Comparison of ENCODE assay signal across 21 mouse cellular contexts in genomic region chr3:27218604-27219003, GRCm38 (mm10). TPM values are rescaled to one million over a fixed set of nuclear protein-coding genes. Genes with fewer than 3 reads are reported as not detected.
DNase-seq lines count a peak whose midpoint lies in the region; ATAC-seq lines count a peak whose summit lies in the region.
"Had no signal": no experiment of that assay in that cellular context is flagged by ENCODE, and none has a peak within 500 bp of the region (broad histone marks: within the 10 kb centered on the region; RNA-seq: fewer than 3 reads in every experiment).

No protein-coding gene starts in this region.

- peak; percentile 93 for DNase-seq in heart, adult 11 months
- DNase-seq in heart, adult 8-10 months (ENCODE audit: low spot score) = no peak
- DNase-seq in 416B (ENCODE audit: low read depth) = peak; percentile 57
- DNase-seq in urinary bladder, adult 18-20 months (ENCODE audit: low spot score in 2 of 2) = no peak
- no peak for DNase-seq in kidney, postnatal 36 days
- DNase-seq in embryo, embryonic 11 days = no peak
- DNase-seq: adrenal gland, postnatal 36 days; cerebellum, adult 18-20 months; cerebellum, postnatal 25 days; gastrocnemius, postnatal 14 days; heart, adult 2 months; kidney, adult 8-10 months; kidney, postnatal 10 days; left cerebral cortex, postnatal 4 days; lung, postnatal 10 days had no signal

- peak; percentile 94 for ATAC-seq in common myeloid progenitor, adult 5-6 weeks (replicated peaks; ENCODE audit: low read depth, poor library complexity, severe bottlenecking)
- ATAC-seq in megakaryocyte progenitor cell, adult 5-6 weeks (replicated peaks; ENCODE audit: poor library complexity) = peak; percentile 97
- ATAC-seq: CD4-positive, CD25-positive, alpha-beta regulatory T cell, adult 4 months; forebrain, embryonic 16.5 days; inflammation-experienced regulatory T-cells, adult 6 months; midbrain, embryonic 16.5 days had no signal

RNA-seq across cellular contexts. Expression of gene Nceh1, which starts 35.8 kb away (rescaled TPM):
- 100 to 1,000 TPM; 183 to 266 (median 229) TPM for total RNA-seq in heart, adult 8-10 months (2022)
- total RNA-seq in common myeloid progenitor, adult 5-6 weeks (2017) = 17.9 and 20.2 TPM in 2 replicates
- total RNA-seq in megakaryocyte progenitor cell, adult 5-6 weeks (2015) = 17.6 and 18.4 TPM in 2 replicates
- total RNA-seq in megakaryocyte progenitor cell, adult 5-6 weeks (2017) = 16.8 and 17.5 TPM in 2 replicates

Comparison
In these comparisons a context has a peak if more than half of its experiments do, and no peak if none do; other contexts are left out.
1. DNase-seq: peak in heart, adult 11 months (single experiment) and 416B (single experiment); none in heart, adult 8-10 months (single experiment), urinary bladder, adult 18-20 months (0 of 2), kidney, postnatal 36 days (0 of 2) and embryo, embryonic 11 days (single experiment).